Mouse (Mus musculus) liver, postnatal 0 days (tissue): Measurements from ENCODE around the gene Mrvi1. TPM values are rescaled to one million over a fixed set of nuclear protein-coding genes. Genes with fewer than 3 reads are reported as not detected.
A peak's percentile ranks its signal among the peaks of the same experiment; 100 is the strongest.

Experiments used
- ATAC-seq: fragments of 200-750 bp; cut with Nextera tagmentation; 2 replicates; pipeline ENCODE4 v1.8.0; 2017; ENCODE audit warnings: mild to moderate bottlenecking, moderate library complexity
- DNase-seq: peaks from one replicate; pipeline ENCODE4 v3.0.0-alpha.2; 2016
- H3K27ac ChIP-seq: fragments of 300-500 bp; sonication (generic); 2 replicates; pipeline ENCODE4 v1.5.1; 2014; ENCODE audit warnings: antibody characterized with exemption, moderate library complexity, mild to moderate bottlenecking, low read depth
- H3K27me3 ChIP-seq: fragments of 300-500 bp; sonication (generic); 2 replicates; pipeline ENCODE4 v1.6.1; 2014; ENCODE audit warnings: low read length, control low read depth, mixed read lengths; ENCODE audit not compliant: insufficient read depth
- H3K36me3 ChIP-seq: fragments of 300-500 bp; sonication (generic); replicated peaks from 2 replicates; pipeline ENCODE4 v1.6.1; 2014; ENCODE audit warnings: mild to moderate bottlenecking, control low read depth, low read length, moderate library complexity, mixed read lengths; ENCODE audit not compliant: insufficient read depth
- H3K4me1 ChIP-seq: fragments of 300-500 bp; sonication (generic); 2 replicates; pipeline ENCODE4 v1.6.1; 2014; ENCODE audit warnings: antibody characterized with exemption, mild to moderate bottlenecking, control low read depth; ENCODE audit not compliant: insufficient read depth
- H3K4me2 ChIP-seq: fragments of 300-500 bp; sonication (generic); 2 replicates; pipeline ENCODE4 v1.6.1; 2014; ENCODE audit warnings: low read depth, mild to moderate bottlenecking, low read length, moderate library complexity, mixed read lengths
- H3K4me3 ChIP-seq: fragments of 300-500 bp; sonication (generic); 2 replicates; pipeline ENCODE4 v1.5.1; 2014; ENCODE audit warnings: low read depth, low read length
- H3K9ac ChIP-seq: fragments of 300-500 bp; sonication (generic); replicated peaks from 2 replicates; pipeline ENCODE4 v1.6.1; 2014; ENCODE audit warnings: mild to moderate bottlenecking, moderate library complexity
- H3K9me3 ChIP-seq: fragments of 300-500 bp; sonication (generic); 2 replicates; pipeline ENCODE4 v1.6.1; 2016; ENCODE audit warnings: mild to moderate bottlenecking, control low read depth, low read length, mixed read lengths
- CTCF ChIP-seq: sonication (generic); IDR thresholded peaks from 2 replicates; pipeline ENCODE4 v1.5.1; 2016; ENCODE audit warnings: antibody characterized with exemption, low read depth
- EP300 ChIP-seq: IDR thresholded peaks from 2 replicates; pipeline ENCODE4 v1.6.1; 2016; ENCODE audit warnings: antibody characterized with exemption, low read depth, mild to moderate bottlenecking
- WGBS: fragments of 180-500 bp; shearing (Covaris S2); extraction: QIAGEN DNeasy Blood & Tissue Kit; methylation state at CpG from one replicate; pipeline ENCODE4 v1.1.7; 2014; ENCODE audit not compliant: insufficient replicate concordance; 5-methylcytosine and 5-hydroxymethylcytosine counted together
- polyA plus RNA-seq: library from polyadenylated mRNA; unstranded; fragments of >200 nt; fragmentation: Nextera tagmentation; extraction: Ambion mirVana; gene quantifications from 2 replicates; pipeline ENCODE4 v1.2.1, GENCODE M21; 2015

The Mrvi1 gene
- polyA plus RNA-seq, 1 experiment from 2014 or later = 8.4 TPM

GRCm38 (mm10) chr7:110840332-110840731 lies 141.9 kb downstream of the Mrvi1 start:
- peak overlapping the region; percentile 56 for H3K4me2 ChIP-seq
- peak; percentile 41 for DNase-seq
- H3K9ac ChIP-seq = no peak overlapping the region
- no peaks in the 10 kb centered on the region for H3K9me3 ChIP-seq
- peak overlapping the region; percentile 73 for H3K27ac ChIP-seq
- peak; percentile 31 for ATAC-seq
- H3K4me3 ChIP-seq = 0 out of 2 replicates have a peak overlapping the region, but pooled peaks have one; percentile 17
- no peak for TF ChIP-seq EP300
- no peak for TF ChIP-seq CTCF
- H3K4me1 ChIP-seq = peaks cover 32% of the 10 kb centered on the region
- no peaks in the 10 kb centered on the region for H3K27me3 ChIP-seq
- 25% methylated on average over 4 of the region's 4 CpGs for WGBS
- H3K36me3 ChIP-seq = peaks cover 18% of the 10 kb centered on the region

DNA sequence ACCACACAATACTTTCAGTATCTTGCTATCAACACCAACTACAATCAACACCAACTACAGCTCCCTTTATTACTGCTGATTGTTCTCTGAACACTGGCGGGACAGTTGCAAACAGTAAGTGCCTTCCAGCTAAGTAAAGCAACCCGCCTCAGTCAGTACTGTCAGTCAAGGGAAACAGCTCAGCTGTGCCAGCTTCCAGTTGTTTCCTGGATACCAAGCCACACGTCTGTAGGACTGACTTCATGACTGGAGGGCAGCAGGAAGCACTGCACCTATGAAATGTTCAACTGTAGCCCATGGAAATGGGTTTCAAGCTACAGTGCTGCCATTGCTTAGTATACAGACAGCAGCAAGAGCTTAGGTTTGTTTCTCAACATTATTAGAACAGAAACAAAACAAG lies 147.7 kb downstream of the Mrvi1 start:
- no peaks in the 10 kb centered on the region for H3K27me3 ChIP-seq
- DNase-seq = no peak
- H3K36me3 ChIP-seq = peaks cover 47% of the 10 kb centered on the region
- no peak overlapping the region for H3K27ac ChIP-seq
- TF ChIP-seq EP300 = no peak
- TF ChIP-seq CTCF = no peak
- H3K4me2 ChIP-seq = no peak overlapping the region
- no peak overlapping the region for H3K4me3 ChIP-seq
- H3K4me1 ChIP-seq = peaks cover 22% of the 10 kb centered on the region
- 43% methylated on average over 3 of the region's 3 CpGs for WGBS
- ATAC-seq = no peak
- no peak overlapping the region for H3K9ac ChIP-seq
- H3K9me3 ChIP-seq = no peaks in the 10 kb centered on the region

- no peak overlapping the region for H3K4me3 ChIP-seq
- 82% methylated on average over 1 of the region's 1 CpGs for WGBS
- H3K4me1 ChIP-seq = peaks cover 18% of the 10 kb centered on the region
- peaks cover 52% of the 10 kb centered on the region for H3K36me3 ChIP-seq
- H3K9ac ChIP-seq = no peak overlapping the region
- no peak for TF ChIP-seq EP300
- TF ChIP-seq CTCF = no peak
- H3K27ac ChIP-seq = no peak overlapping the region
- H3K9me3 ChIP-seq = no peaks in the 10 kb centered on the region
- ATAC-seq = no peak
- no peaks in the 10 kb centered on the region for H3K27me3 ChIP-seq
- H3K4me2 ChIP-seq = no peak overlapping the region
- DNase-seq = no peak
Measured at GRCm38 (mm10) chr7:110834018-110834417, 148.2 kb downstream of the Mrvi1 start.

GRCm38 (mm10) chr7:110833024-110833423 lies 149.2 kb downstream of the Mrvi1 start:
- peak overlapping the region; percentile 44; the same call in 1 of the 2 replicates for H3K27ac ChIP-seq
- H3K27me3 ChIP-seq = no peaks in the 10 kb centered on the region
- ATAC-seq = peak; percentile 29; the same call in 1 of the 2 replicates
- no peak overlapping the region for H3K4me3 ChIP-seq
- peaks cover 18% of the 10 kb centered on the region for H3K4me1 ChIP-seq
- H3K36me3 ChIP-seq = peaks cover 62% of the 10 kb centered on the region
- no peak overlapping the region for H3K9ac ChIP-seq
- no peak overlapping the region for H3K4me2 ChIP-seq
- TF ChIP-seq CTCF (no peak), EP300 (no peak)
- H3K9me3 ChIP-seq = no peaks in the 10 kb centered on the region
- DNase-seq = no peak
- WGBS = 39% methylated on average over 1 of the region's 1 CpGs

DNA sequence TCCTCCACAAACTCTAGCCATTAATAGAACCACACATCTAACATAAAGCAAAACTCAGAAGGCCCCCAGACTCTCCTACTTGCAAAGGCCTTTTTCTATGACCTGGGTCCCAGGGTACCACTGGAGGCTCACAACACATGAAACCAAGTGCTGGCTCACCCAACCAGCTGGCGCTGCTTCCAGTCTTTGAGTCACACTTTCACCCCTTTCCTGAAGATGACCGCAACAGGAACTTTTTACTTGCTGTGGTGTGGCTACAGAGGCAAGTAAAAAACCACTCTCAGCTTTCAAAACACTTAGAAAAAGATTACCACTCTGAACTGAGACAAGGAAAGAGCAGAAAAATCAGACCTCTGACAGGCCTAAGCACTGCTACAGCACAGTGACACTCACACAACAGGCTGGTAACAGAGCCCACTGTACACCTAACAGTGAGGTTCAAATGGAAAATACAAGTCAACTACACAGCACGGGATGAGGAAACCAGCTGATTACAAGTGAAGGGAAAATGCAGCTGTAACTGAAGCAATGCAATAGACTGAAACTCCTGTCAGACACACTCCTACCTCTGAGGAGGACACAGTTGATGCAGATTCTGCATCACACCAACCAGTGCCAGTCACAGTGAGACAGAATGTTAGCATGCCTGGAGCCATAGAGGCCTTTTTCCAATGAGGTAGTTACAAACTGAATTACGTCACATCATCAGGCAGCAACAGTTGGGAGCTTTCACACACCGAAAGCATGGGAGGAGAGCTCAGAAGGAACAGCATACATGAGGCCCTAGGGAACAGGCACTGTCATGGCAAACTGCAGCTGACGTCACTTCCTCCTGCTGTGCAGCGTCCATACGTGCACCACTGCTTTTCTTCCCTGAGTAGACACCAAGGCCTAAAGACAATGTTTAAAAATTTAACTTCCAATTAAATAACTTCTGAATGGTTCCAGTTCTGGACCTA lies 158.0 kb downstream of the Mrvi1 start:
- no peak overlapping the region for H3K9ac ChIP-seq

GRCm38 (mm10) chr7:110823593-110823992 lies 158.7 kb downstream of the Mrvi1 start:
- peak; percentile 61 for DNase-seq
- ATAC-seq = peak; percentile 63
- no peak for TF ChIP-seq CTCF
- 0 out of 2 replicates have a peak, but pooled peaks have one; percentile 14 for TF ChIP-seq EP300
- H3K4me1 ChIP-seq = peaks cover 41% of the 10 kb centered on the region
- H3K36me3 ChIP-seq = peaks cover 68% of the 10 kb centered on the region
- no peak overlapping the region for H3K4me3 ChIP-seq
- no peaks in the 10 kb centered on the region for H3K9me3 ChIP-seq
- no peaks in the 10 kb centered on the region for H3K27me3 ChIP-seq
- H3K9ac ChIP-seq = 0 out of 2 replicates have a peak overlapping the region, but pooled peaks have one; percentile 9
- WGBS = 26% methylated on average over 4 of the region's 4 CpGs
- peak overlapping the region; percentile 62 for H3K27ac ChIP-seq
- H3K4me2 ChIP-seq = peak overlapping the region; percentile 16; the same call in 1 of the 2 replicates

More for the DNA sequence above, 158.0 kb downstream of the Mrvi1 start:
- WGBS = 59% methylated on average over 8 of the region's 8 CpGs
- Histone ChIP-seq H3K36me3 (peaks cover 70% of the 10 kb centered on the region), H3K9me3 (no peaks in the 10 kb centered on the region), H3K4me2 (no peak overlapping the region), H3K27me3 (no peaks in the 10 kb centered on the region), H3K4me1 (peaks cover 36% of the 10 kb centered on the region), H3K4me3 (no peak overlapping the region), H3K27ac (peak overlapping the region; percentile 44)
- no peak for TF ChIP-seq EP300
- no peak for TF ChIP-seq CTCF
- ATAC-seq (no peak), DNase-seq (peak; percentile 17)
